Mouse (Mus musculus) midbrain, embryonic 15.5 days (tissue): ENCODE results near the gene Esp3. TPM values are rescaled to one million over a fixed set of nuclear protein-coding genes. Genes with fewer than 3 reads are reported as not detected.
"Not testable (repeated sequence)": the region's sequence is repeated elsewhere in the genome, so short reads cannot be mapped to it uniquely, and the experiment has no call there.

Experiments
- ATAC-seq: fragments of 200-750 bp; cut with Nextera tagmentation; replicated peaks from 2 replicates; pipeline ENCODE4 v1.8.0; 2017; ENCODE audit warnings: moderate TSS enrichment
- H3K27ac ChIP-seq: fragments of 300-500 bp; sonication (generic); 2 replicates; pipeline ENCODE4 v1.5.1; 2015; ENCODE audit warnings: mild to moderate bottlenecking, inconsistent platforms
- H3K27me3 ChIP-seq: fragments of 300-500 bp; sonication (generic); replicated peaks from 2 replicates; pipeline ENCODE4 v1.6.1; 2015; ENCODE audit warnings: inconsistent platforms
- H3K36me3 ChIP-seq: fragments of 300-500 bp; sonication (generic); replicated peaks from 2 replicates; pipeline ENCODE4 v1.6.1; 2015; ENCODE audit warnings: inconsistent platforms
- H3K4me1 ChIP-seq: fragments of 300-500 bp; sonication (generic); 2 replicates; pipeline ENCODE4 v1.6.1; 2015; ENCODE audit warnings: inconsistent platforms
- H3K4me2 ChIP-seq: fragments of 300-500 bp; sonication (generic); 2 replicates; pipeline ENCODE4 v1.6.1; 2015; ENCODE audit warnings: inconsistent platforms, mild to moderate bottlenecking, moderate library complexity
- H3K4me3 ChIP-seq: fragments of 300-500 bp; sonication (generic); 2 replicates; pipeline ENCODE4 v1.5.1; 2015; ENCODE audit warnings: mild to moderate bottlenecking, inconsistent platforms
- H3K9ac ChIP-seq: fragments of 300-500 bp; sonication (generic); 2 replicates; pipeline ENCODE4 v1.6.1; 2015; ENCODE audit warnings: mild to moderate bottlenecking, inconsistent platforms
- H3K9me3 ChIP-seq: fragments of 300-500 bp; sonication (generic); 2 replicates; pipeline ENCODE4 v1.6.1; 2016; ENCODE audit warnings: inconsistent platforms
- WGBS: fragments of 180-500 bp; shearing (Covaris S2); methylation state at CpG from one replicate; pipeline ENCODE4 v1.1.7; 2015; ENCODE audit warnings: mixed read lengths; 5-methylcytosine and 5-hydroxymethylcytosine counted together
- polyA plus RNA-seq: library from polyadenylated mRNA; unstranded; fragments of >200 nt; fragmentation: Nextera tagmentation; extraction: Ambion mirVana; gene quantifications from 2 replicates; pipeline ENCODE4 v1.2.1, GENCODE M21; 2015

Gene Esp3
- polyA plus RNA-seq = not detected in 2 replicates

DNA sequence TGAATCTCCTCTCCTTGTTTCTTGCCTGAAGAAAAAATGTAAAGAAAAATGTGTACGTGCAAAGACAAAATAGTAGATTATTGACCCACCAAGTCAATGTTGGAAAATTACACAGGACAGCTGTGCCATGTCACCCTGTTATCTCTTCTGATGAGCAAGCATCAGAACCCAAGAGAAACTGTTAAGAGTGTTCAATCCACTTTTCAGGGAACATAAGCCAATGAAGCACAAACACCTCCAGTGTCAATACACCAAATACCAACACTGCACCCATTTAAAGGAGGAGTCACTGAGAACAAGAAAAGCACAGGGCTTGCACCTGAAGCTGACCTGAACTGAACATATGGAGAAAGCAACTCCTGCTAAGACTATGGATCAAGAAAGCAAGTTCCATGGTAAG, at the start of gene Esp3:
Gene Esp3, plus strand, starts transcription at position 301 of the 400 bp plus-strand sequence.
- H3K36me3 ChIP-seq, H3K27me3 ChIP-seq, H3K9me3 ChIP-seq, H3K9ac ChIP-seq, H3K4me2 ChIP-seq, H3K27ac ChIP-seq, H3K4me3 ChIP-seq, H3K4me1 ChIP-seq, ATAC-seq: not testable (repeated sequence)
- 83% methylated on average over 1 of the region's 1 CpGs for WGBS

GRCm38 (mm10) chr17:40583906-40584305, 48.0 kb upstream of the Esp3 start:
- H3K9me3 ChIP-seq, H3K27ac ChIP-seq, H3K9ac ChIP-seq, H3K27me3 ChIP-seq, H3K36me3 ChIP-seq, H3K4me2 ChIP-seq, ATAC-seq, H3K4me3 ChIP-seq, H3K4me1 ChIP-seq: not testable (repeated sequence)
- 45% methylated on average over 6 of the region's 6 CpGs for WGBS

- Histone ChIP-seq H3K4me3 (no peak overlapping the region), H3K36me3 (no peaks in the 10 kb centered on the region), H3K9me3 (no peaks in the 10 kb centered on the region), H3K4me1 (no peaks in the 10 kb centered on the region), H3K27me3 (no peaks in the 10 kb centered on the region), H3K27ac (no peak overlapping the region), H3K9ac (no peak overlapping the region), H3K4me2 (no peak overlapping the region)
- ATAC-seq = no peak
These were observed 40.6 kb upstream of the Esp3 start for GRCm38 (mm10) chr17:40591297-40591696.

- no peaks in the 10 kb centered on the region for H3K9me3 ChIP-seq
- H3K4me2 ChIP-seq = no peak within 1 kb of the TSS
- no peak within 1 kb of the TSS for H3K4me3 ChIP-seq
- ATAC-seq = no peak
- H3K27ac ChIP-seq = no peak within 1 kb of the TSS
- no peaks in the 10 kb centered on the region for H3K27me3 ChIP-seq
- H3K9ac ChIP-seq = no peak within 1 kb of the TSS
- no peaks in the 10 kb centered on the region for H3K36me3 ChIP-seq
- H3K4me1 ChIP-seq = no peaks in the 10 kb centered on the region
These were observed 33.6 kb upstream of the Esp3 start, which contains the start of gene Esp4 for GRCm38 (mm10) chr17:40598294-40598693. Gene Esp4, plus strand, starts transcription at chr17:40598594.

- H3K9me3 ChIP-seq, H3K27me3 ChIP-seq, H3K4me3 ChIP-seq, ATAC-seq, H3K4me2 ChIP-seq, H3K36me3 ChIP-seq, H3K9ac ChIP-seq, H3K4me1 ChIP-seq, H3K27ac ChIP-seq: not testable (repeated sequence)
- 76% methylated on average over 9 of the region's 9 CpGs for WGBS
These were observed 30.3 kb downstream of the Esp3 start for GRCm38 (mm10) chr17:40662118-40662679.

DNA sequence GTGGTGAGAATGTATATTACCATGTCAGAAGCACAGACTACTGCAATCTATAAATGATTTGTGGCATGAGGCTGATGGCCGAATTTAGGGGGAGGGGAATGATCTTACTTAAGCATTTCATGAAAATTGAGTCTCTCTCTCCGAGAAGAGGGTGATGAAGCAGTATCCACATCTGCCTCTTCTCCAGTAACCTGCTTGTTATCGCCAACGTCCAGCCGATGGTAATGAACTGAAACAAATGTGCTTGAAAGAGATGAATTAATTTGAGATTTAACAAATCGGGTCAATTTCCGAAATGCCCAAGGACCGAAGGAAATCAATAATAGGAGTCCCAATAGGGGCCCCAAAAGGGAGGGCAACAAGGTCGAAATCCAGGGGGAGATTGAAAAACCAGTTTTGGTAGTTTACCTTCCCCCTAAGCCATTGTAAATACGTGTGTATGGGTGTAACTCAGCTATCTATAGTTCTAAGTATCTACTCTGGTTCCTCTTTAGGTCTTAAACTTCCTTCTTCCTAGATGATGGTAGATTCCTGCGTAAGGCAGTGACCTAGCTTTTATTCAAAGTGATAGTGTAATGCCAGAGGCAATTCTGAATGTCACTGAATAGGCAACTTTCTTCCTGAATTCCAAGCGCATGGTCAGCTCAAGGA, 31.4 kb downstream of the Esp3 start:
- not testable (repeated sequence) for H3K36me3 ChIP-seq, H3K4me2 ChIP-seq, H3K4me3 ChIP-seq, H3K27ac ChIP-seq, H3K9ac ChIP-seq, ATAC-seq, H3K27me3 ChIP-seq, H3K9me3 ChIP-seq, H3K4me1 ChIP-seq
- 85% methylated on average over 12 of the region's 12 CpGs for WGBS

Other genes starting within 250 kb of the Esp3 start
- not detected in 2 replicates for gene Esp8, start 112.1 kb upstream of the Esp3 start, polyA plus RNA-seq
- not detected in 2 replicates for gene Esp6, start 70.6 kb upstream of the Esp3 start, polyA plus RNA-seq
- gene Esp4, start 33.5 kb upstream of the Esp3 start, polyA plus RNA-seq = not detected in 2 replicates
- gene Esp1, start 95.0 kb downstream of the Esp3 start, polyA plus RNA-seq = not detected in 2 replicates
- not detected in 2 replicates for gene Crisp2, start 174.9 kb downstream of the Esp3 start, polyA plus RNA-seq
- 0.14 and 0.49 TPM in 2 replicates for gene Rhag, start 179.1 kb downstream of the Esp3 start, polyA plus RNA-seq
- gene 9130008F23Rik, start 248.5 kb downstream of the Esp3 start, polyA plus RNA-seq = 0.61 and 0.65 TPM in 2 replicates